Mouse (Mus musculus) neural tube, embryonic 10.5 days (tissue): ENCODE measurements around the gene Rarg.

Experiments used
- DNase-seq: peaks from one replicate; pipeline ENCODE4 v3.0.0-alpha.2; 2017; ENCODE audit warnings: low spot score; ENCODE audit errors: extremely low spot score

The Rarg gene

DNA sequence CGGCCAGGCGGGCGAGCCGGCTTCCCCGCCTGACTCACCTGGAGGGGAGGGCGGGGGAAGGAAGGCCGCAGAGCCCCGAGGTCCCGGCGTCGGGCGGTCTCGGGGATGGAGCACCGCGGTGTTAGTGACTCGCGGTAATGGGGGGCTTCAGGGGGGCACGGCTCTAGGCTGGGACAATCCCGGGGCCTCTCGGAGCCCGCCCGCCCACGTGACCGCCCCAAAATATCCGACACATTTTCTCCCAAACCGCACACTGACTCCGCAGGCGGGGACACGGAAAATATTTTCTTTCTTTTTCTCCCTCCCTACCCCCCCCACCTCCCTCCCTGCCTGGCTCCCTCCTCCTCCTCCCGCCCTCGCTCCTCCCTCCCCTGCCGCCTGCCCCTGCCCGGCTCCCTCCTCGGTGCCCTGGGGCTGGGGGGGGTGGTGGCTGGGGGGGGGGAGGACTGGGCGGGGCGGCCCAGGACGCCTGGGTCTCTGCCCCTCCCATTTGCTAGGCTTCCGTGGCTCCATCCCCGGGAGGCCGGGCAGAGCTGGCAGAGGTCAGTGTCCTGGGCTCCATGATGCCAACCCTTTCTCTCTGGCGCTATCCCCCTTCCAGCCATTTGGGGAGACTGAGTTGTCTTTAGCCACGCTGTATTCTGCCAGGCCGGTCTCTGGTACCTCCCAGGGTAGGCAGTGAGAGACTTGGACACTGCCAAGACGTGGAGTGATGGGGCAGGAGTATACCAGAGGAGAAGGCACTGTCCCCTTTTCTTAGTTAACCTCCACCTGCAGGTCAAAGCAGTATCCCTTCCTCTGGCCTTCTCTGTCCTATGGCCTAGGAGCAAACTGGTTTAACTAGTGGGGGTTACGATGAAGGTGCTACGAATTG is at the start of gene Rarg:
Rarg (minus strand) TSS at position 316 of the 874 bp plus-strand sequence.
- peak; percentile 47 for DNase-seq

DNA sequence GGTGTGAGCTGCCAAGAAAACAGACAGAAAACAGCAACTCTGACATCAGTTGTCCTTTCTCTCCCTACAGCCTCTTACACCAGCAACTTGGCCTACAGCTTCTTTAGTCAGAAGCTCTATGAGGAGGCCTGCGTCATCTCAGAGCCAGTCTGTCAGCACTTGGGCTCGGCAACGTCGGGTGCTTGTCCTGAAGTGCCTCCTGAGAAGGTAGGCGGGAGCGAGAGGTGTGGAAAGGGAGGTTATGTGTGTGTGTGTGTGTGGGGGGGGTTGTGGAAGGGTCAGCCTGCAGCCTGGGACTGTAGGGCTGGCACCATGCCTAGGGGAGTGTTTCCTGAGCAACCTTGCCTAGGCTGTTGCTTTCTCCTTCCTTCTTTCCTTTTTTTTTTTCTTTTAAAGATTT is 45.2 kb upstream of the Rarg start:
- no peak for DNase-seq

DNA sequence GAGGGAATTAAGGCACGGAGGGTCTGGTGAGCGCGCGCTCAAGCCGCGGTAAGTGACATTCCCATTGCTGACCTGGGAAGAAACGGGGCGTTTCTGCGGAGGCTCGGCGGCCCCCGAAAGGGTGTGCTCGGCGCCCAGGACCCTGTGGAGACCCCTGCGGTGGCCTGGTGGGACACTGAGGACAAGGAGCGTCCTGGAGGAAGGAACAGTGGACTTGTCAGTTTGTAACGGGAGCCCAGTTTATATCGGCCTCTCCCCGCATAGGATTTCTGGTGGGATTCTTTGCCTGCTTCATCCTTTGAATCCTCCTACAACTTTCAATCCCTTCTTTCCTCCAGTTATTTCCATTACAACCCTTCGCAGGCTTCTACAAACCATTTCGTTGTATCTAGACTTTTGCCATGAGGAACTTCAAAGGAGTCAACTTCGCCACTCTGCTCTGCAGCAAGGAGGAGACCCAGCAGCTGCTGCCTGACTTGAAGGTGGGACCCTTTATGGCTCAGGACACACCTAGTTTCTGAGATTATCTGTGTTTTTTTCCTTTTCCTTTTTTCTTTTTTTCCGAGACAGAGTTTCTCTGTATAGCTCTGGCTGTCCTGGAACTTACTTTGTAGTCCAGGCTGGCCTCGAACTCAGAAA is 39.2 kb upstream of the Rarg start:
- DNase-seq: no peak

DNA sequence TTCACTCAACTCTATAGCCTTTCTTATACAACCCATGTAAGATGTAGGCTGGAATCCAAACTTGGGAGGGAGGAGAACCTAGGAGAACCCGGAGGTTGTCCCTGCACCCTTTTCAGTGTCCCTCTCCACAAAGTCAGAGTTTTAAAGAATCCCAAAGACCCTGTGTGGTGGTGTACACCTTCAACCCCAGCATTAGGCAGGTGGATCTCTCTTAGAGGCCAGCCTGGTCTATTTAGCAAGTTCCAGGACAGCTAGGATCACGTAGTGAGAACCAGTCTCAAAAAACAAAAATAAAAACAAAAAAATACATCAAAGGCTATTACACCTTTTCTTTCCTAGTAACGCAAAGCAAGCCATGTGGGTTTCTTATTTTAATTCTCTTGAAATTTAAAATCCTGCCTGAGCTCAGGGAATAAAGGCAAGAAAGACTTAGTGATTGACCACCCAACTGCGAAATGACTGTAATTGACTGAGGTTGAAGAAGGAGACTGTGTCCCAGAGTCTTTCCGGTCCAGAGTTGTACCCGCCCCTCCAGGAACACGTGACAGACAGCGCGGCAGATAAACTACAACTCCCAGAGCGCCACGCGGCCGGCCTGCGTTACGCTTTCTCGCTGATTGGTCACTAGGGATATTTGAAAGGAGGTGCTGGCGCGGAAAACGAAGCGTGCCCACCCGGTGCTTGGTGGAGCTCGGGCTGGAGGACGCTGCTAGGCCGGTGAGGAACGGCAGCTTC is 38.5 kb upstream of the Rarg start, which contains the start of gene Espl1:
Espl1 (plus strand) TSS at position 634 of the 735 bp plus-strand sequence.
- peak; percentile 96 for DNase-seq

DNA sequence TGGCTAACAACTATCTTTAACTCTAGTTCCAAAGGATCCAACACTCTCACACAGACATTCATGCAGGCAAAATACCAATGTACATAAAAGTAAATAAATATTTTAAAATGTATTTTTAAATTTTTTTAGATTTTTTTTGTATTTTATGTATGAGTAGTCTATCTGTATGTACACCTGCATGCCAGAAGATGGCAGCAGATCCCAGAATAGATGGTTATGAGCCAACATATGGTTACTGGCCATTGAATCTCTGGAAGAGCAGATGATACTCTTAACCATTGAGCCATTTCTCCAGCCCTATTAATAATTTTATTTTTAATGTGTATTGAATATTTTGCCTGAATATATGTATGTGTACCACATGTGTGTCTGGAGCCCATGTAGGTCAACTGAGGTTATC is 30.1 kb upstream of the Rarg start:
- DNase-seq: no peak

DNA sequence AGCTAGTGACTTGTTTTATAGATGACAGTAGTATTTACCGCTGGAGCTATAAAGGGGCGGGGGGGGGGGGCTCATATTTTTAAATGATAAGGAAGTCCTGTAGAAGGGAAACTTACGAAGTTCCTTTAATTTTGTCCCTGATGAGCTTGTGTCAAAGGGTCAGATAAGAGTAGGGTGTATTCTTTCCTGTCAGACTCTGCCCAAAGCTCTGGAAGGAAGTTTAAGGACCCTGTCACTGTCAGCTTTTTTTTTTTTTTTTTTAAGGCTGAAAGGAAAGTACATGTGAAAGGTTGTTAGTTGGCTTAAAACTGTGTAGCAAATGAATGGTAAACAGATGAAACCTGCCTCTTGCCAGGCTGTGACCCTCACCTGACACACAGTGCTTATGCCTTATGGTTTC is 26.3 kb upstream of the Rarg start:
- no peak for DNase-seq

DNA sequence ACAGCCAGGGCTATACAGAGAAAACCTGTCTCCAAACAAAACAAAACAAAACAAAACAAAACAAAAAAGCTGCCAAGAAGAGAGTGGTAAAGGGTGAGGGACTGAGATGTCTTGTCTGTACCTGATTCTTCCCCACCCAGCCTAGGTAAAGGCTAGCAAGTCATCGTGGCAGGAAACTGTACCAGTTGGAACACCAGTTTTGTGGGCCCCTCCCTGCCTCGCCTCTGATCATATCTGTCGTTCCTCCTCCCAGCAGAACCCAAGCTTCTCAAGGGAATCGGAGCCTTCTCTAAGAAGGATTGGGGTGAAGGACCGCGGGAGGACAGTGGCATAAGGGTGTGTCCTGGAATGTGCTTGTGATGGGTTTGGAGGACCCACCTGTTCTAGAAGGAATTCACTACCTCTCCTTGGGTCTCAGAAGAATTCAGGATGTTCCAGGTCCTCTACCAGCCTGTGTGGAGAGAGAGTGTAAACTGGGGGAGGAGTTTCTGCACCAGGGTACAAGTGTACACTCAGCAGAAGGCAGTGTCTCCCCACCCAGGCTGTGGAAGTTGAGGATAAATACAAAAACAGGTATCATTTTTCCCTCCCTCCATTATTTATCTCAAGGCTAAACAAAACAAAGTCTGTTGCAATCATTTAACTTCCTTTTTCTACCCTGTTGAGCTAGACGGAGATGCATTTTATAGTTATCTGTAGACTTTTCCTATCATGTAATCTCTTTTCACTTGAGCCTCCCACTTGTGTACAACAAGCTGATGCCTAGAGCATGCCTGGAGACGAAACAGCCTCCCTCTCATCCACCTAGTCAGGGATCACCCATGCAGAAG is 25.4 kb upstream of the Rarg start:
- no peak for DNase-seq

DNA sequence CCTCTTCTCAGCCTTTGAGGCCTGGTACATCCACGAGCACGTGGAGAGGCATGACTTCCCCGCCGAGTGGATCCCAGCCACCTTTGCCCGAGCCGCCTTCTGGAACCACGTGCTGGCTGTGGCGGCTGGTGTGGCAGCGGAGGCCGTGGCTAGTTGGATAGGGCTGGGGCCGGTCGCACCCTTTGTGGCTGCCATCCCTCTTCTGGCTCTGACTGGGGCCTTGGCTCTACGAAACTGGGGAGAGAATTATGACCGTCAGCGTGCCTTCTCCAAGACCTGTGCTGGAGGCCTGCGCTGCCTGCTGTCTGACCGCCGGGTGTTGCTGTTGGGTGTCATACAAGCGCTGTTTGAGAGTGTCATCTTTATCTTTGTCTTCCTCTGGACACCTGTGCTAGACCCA is 23.3 kb upstream of the Rarg start:
- no peak for DNase-seq

DNA sequence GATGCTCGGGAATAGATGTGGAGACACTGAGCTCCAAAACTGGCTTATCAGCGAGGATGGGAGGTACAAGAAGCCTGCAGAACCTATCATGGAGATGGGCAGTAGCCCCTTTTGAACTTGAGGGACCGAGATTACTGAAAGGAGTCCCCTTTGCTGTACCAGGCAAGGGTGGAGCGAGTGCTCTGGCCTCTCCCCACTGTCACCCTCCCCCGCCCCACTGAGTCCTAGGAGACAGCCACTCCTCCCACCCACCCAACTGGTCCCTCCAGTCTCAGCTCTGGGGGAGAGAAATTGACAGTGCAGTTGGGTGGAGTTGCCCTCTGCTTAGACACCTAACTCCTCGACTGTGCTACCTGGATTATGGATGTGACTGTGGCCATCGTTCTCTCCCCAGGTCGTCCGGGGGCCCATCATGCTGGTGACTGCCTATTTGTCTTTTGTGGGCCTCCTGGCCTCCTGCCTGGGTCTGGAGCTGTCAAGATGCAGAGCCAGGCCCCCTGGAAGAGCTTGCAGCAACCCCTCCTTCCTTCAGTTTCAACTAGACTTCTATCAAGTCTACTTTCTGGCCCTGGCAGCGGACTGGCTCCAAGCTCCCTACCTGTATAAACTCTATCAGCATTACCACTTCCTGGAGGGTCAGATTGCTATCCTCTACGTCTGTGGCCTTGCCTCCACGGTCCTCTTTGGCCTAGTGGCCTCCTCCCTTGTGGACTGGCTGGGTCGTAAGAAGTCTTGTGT is 22.6 kb upstream of the Rarg start:
- no peak for DNase-seq

DNA sequence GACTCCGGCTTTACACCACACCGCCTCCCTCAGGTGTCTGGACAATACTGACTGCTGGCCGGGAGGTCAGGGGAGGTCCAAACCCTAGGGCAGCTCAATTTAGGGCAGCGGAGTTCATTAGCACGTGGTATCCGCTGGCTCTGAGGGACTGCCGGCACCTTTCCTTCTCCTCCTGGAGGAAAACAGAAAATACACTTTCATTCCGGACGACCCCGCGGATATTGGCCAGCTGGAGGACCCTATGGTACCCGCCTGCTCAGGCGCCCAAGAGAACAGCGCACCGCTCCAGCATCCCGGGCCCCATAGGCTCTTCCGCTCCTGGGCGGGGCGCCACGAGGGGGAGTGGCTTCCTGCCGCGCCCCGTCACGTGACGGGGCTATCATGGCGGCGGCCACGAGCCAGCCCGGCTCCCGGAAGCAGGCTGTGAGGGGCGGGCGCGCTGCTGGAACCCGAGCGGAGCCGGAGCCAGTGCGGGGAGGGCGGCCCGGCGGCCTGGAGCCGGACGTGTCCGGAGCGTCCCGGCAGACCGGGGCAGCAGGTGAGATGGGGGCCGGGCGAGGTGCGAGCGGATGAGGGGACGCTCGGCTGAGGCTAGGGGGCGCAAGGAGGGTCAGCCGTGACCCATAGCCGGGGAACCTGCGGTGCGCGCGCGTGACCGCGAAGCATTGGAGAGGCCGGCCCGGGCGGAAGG is 21.9 kb upstream of the Rarg start, which contains the start of gene Mfsd5:
Mfsd5 (plus strand) TSS at position 363 of the 691 bp plus-strand sequence.
- DNase-seq: peak; percentile 94

DNA sequence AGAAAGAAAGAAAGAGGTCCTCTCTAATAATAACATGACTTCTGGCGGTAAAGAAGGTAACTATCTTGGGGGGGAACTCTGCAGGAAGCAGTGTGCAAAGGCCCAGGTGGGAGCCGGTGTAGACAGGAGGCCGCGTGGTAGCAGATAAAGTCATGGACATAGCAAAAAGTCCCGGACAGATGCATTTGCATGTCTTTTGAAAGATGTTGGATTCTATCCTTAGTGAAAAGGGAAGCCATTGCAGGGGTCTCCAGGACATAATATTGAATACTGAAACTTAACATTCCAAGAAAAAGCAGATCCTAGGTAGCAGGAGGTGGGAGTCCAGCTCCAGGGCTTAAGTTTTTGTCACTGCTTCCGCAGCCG is 21.4 kb upstream of the Rarg start:
- DNase-seq: no peak

DNA sequence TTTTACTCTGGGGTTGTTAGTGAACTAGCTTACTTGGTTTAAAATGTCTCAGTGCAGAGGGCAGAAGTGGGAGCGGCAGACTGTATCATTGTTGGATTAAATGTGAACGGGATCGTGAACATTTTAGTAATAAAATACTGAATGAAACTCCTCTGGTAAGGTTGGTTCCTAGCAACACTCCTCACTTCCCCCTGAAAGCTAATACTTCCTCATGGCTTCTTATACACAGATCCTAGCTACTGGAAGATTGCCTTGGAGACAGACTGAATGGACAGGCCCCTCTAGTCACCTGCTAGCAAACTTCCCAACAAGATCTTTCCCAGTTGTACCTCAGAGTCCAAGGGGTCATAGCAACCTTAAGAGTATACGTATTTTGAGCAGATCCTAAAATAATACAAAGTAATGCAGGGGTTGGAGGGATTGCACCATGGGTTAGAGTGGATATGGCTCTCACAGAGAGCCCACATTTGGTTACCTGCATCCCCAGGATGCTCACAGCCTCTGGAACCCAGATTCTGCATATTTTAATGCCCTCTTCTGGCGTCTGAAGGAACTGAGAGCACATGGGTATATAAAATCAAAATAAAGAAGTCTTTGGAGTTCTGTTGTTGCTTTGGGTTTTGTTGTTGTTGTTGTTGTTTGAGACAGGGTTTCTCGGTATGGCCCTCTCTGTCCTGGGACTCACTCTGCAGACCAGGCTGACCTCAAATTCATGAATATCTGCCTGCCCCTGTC is 16.8 kb upstream of the Rarg start:
- no peak for DNase-seq

DNA sequence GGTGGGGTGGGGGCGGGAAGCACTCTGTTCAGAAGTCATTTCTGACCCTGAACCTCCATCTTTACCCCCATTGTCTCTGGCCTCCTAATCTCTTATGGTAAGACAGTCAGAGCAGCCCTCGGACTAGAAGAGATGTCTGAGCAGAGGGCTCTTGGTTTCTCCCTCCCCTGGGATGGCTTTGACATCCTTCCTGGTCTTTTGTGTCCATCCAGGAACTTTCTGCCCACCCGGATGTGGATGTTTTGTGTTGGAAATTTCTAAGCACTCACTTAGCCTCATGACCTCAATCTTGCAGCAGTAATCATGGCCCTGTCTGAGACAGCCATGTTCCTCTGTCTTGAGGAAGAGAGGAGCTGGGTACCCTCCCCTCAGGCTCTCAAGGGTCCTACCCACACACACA is 14.1 kb upstream of the Rarg start:
- no peak for DNase-seq

DNA sequence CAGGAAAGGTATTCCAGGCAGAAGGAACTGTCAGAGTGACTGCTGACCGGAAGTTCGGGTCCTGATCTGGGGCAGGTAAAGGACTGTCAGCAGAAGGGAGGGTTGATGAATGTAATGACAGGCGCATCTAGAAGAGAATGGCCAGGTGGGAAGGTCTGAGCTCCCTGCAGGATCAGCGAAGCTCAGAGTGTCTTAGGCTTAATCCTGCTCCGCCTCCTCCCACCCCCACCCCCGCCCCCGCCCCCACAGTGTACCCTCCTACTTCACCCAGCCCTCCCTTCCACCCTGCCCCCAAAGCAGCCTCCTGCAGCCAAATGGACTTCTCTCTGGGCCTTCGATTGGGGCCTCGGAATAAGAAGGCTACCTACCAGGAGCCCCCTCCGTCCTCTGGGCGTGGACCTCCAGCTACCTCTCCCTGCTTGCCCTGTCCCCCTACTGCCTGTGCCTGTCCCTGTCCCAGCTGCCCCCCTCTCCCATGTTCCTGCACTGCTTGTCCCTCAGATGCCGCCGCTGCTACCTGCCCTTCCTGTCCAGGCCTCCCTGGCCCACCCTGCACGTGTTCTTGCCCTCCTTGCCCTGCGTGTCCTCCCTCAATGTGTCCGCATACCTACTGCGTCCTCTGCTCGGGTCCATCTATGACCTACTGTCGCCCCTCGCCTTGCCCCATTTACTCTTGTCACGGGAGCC is 13.1 kb upstream of the Rarg start, which contains the start of gene Gm9918:
Gm9918 (plus strand) TSS at position 290 of the 687 bp plus-strand sequence.
- peak; percentile 36 for DNase-seq

DNA sequence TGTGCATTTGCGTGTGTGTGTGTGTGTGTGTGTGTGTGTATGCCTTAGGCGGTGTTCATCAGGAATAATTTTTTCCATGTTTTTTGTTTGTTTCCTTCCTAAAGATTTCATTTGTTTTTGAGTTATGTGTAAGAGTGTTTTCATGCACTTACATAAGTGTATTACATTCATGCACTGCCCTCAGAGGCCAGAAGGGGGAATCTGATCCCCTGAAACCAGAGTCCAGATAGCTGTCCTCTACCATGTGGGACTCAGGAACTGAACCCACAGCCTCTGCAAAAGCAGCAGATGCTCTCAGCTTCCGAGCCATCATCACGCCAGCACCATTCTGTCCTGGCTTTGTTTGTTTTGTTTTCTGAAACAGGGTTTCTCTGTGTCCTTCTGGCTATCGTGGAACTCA is 8.2 kb upstream of the Rarg start:
- DNase-seq: no peak

DNA sequence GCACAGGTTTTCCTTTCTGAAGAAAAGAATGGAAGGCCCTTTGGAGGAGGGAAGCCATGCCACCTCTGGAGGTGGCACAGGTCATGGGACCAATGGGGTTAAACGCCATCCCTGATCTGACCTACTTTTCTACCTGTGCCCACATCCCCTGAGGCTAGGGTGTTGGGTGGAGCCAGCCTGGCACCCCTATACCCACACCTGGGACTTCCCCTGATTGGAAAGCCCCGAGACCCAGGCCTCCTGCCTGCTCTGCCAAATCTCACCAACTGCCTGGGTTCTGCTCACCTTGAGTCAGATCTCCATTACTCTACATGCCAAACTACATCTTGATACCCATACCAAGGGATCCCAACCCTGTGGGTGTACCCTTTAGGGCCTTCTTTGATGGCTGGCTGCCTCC is 5.7 kb upstream of the Rarg start:
- DNase-seq: no peak

DNA sequence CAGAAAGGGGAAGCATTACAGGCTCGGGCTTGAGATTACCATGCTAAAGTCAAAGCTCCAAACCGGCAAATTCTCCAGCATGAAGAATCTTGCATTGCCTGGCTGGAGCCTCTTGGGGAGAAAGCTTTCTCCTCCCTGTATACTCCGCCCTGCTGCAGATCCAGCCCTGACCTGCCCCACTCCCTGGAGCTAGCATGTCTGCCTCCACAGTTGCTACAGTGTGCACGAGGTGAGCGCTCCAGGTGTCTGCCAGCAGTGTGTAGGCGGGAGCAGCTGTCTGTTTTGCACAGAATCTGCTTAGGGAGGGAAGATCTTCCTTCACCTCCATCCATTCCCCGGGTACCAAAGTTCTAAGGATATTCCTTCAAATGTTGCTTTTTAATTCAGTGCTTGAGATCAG is 5.3 kb upstream of the Rarg start:
- no peak for DNase-seq

DNA sequence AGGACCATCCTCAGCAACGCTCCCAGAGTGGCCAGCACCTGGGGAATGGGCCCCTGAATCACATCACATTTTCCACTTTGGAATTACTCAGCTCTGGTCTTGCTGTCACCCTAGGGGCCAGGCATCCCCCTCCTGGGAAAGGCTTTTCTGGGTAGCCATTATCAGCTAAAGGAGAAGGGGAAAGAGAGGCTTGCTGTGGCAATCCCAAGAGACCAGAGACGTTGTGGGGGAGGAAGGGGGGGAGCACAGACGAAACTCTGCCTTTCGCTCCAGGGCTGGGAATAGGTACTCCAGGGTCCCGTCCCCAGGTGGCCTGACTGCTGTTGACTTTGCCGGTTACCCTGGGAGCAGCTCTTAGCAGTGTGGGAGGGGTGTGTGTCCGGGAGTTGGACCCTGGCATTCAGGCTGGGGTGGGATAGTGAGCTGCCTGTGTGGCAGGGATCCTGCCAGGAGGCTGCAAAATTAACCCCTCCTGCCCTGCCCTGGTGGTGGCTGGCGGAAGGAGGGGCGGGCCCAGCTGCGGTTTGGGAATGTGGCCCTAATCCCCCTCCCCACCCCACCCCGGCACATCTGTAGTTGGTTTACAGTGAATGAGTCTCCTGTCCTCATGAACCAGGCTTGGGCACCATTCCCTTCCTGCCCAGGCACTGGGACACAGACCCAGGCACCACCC is 1.4 kb upstream of the Rarg start:
- DNase-seq: no peak
